Mouse (Mus musculus) gastrocnemius, postnatal 4 days (tissue): ENCODE measurements around the gene Dact3. TPM values are rescaled to one million over a fixed set of nuclear protein-coding genes. Genes with fewer than 3 reads are reported as not detected.

Experiments
- total RNA-seq, 2 experiments: library from RNA; stranded (reverse); gene quantifications; 2 replicates each; pipeline ENCODE4 v1.2.3; 2021

Gene Dact3
- total RNA-seq, 2 experiments from 2014 or later: 17.8 to 19.0 TPM

Other genes starting within 250 kb of the Dact3 start
- gene Ceacam15, start 199.6 kb upstream of the Dact3 start, total RNA-seq: not detected
- not detected for gene Ceacam9, start 153.4 kb upstream of the Dact3 start, total RNA-seq
- 100 to 1,000 TPM in 1 of 2 experiments, 10 to 100 TPM in 1; 86.6 to 106 TPM for gene Ap2s1, start 136.9 kb upstream of the Dact3 start, total RNA-seq
- 10 to 100 TPM; 51.8 to 55.1 TPM for gene Slc1a5, start 94.0 kb upstream of the Dact3 start, total RNA-seq
- gene Strn4, start 59.4 kb upstream of the Dact3 start, total RNA-seq: 10 to 100 TPM; 66.6 to 78.7 TPM
- 10 to 100 TPM; 22.7 to 22.9 TPM for gene Fkrp, start 58.6 kb upstream of the Dact3 start, total RNA-seq
- gene Prkd2, start 32.4 kb upstream of the Dact3 start, total RNA-seq: 10 to 100 TPM; 16.8 to 17.4 TPM
- 1 to 10 TPM; 2.6 TPM for gene Gng8, start 16.5 kb downstream of the Dact3 start, total RNA-seq
- gene Ptgir, start 31.2 kb downstream of the Dact3 start, total RNA-seq: 1 to 10 TPM; 2.6 to 3.3 TPM
- 100 to 1,000 TPM; 189 to 234 TPM for gene Calm3, start 48.8 kb downstream of the Dact3 start, total RNA-seq
- gene Pnmal2, start 69.4 kb downstream of the Dact3 start, total RNA-seq: 10 to 100 TPM; 48.6 to 49.6 TPM
- under 1 TPM in 1 of 2 experiments, not detected in 1; 0.16 TPM for gene Pnmal1, start 84.4 kb downstream of the Dact3 start, total RNA-seq
- gene Gm42372, start 107.8 kb downstream of the Dact3 start, total RNA-seq: under 1 TPM in 1 of 2 experiments, not detected in 1; 0.05 TPM
- gene Ccdc8, start 117.4 kb downstream of the Dact3 start, total RNA-seq: 10 to 100 TPM; 32.5 to 33.4 TPM
- 10 to 100 TPM; 72.9 to 84.4 TPM for gene Ppp5c, start 152.6 kb downstream of the Dact3 start, total RNA-seq
- 1 to 10 TPM; 6.6 to 8.1 TPM for gene Hif3a, start 187.1 kb downstream of the Dact3 start, total RNA-seq
- under 1 TPM; 0.05 to 0.20 TPM for gene Psg16, start 198.7 kb downstream of the Dact3 start, total RNA-seq